Mouse (Mus musculus): ENCODE measurements around the gene Tnr.

DNA sequence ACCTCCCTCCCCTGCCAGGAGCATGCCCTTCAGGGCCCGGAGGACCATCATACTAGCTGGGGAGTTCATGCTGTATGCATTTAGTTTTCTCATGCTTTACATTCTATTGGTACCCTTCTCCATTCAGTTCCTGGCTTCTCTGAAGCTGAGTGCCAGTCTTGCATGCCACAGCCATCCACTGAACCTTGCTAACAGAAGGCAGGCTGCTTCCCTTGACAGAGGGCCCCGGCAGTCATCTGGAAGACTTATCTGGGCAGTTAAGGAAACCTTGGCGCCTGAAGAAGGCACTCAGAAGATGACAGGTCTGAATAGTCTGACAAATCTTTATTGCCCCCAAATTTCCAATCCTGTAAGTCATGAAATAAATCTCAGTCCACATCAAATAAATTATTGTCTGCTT lies 131.7 kb downstream of the Tnr start:
- TF ChIP-seq CTCF (IDR thresholded peaks at IDR 0.05; ENCODE audit: borderline replicate concordance, extremely low read depth, insufficient read depth, insufficient read length) (no peak), POLR2A (IDR thresholded peaks at IDR 0.05; ENCODE audit: borderline replicate concordance, extremely low read depth, insufficient read depth, insufficient read length, poor library complexity, severe bottlenecking) (no peak)
